Mouse (Mus musculus) midbrain, embryonic 12.5 days (tissue): ENCODE measurements around the gene Chmp3. TPM values are rescaled to one million over a fixed set of nuclear protein-coding genes. Genes with fewer than 3 reads are reported as not detected.

Experiments used
- ATAC-seq: fragments of 200-750 bp; cut with Nextera tagmentation; 2 replicates; pipeline ENCODE4 v1.8.0; 2017; ENCODE audit warnings: low read depth, moderate TSS enrichment, moderate library complexity; ENCODE audit not compliant: low FRiP score
- H3K27ac ChIP-seq: fragments of 300-500 bp; sonication (generic); replicated peaks from 2 replicates; pipeline ENCODE4 v1.5.1; 2016; ENCODE audit warnings: mild to moderate bottlenecking
- H3K27me3 ChIP-seq: fragments of 300-500 bp; sonication (generic); 2 replicates; pipeline ENCODE4 v1.6.1; 2016; ENCODE audit warnings: mild to moderate bottlenecking
- H3K36me3 ChIP-seq: fragments of 300-500 bp; sonication (generic); 2 replicates; pipeline ENCODE4 v1.6.1; 2016
- H3K4me1 ChIP-seq: fragments of 300-500 bp; sonication (generic); 2 replicates; pipeline ENCODE4 v1.6.1; 2016
- H3K4me2 ChIP-seq: fragments of 300-500 bp; sonication (generic); replicated peaks from 2 replicates; pipeline ENCODE4 v1.6.1; 2016; ENCODE audit warnings: mild to moderate bottlenecking, moderate library complexity
- H3K4me3 ChIP-seq: fragments of 300-500 bp; sonication (generic); 2 replicates; pipeline ENCODE4 v1.5.1; 2016; ENCODE audit warnings: mild to moderate bottlenecking
- H3K9ac ChIP-seq: fragments of 300-500 bp; sonication (generic); replicated peaks from 2 replicates; pipeline ENCODE4 v1.6.1; 2016; ENCODE audit warnings: mild to moderate bottlenecking, moderate library complexity
- H3K9me3 ChIP-seq: fragments of 300-500 bp; sonication (generic); 2 replicates; pipeline ENCODE4 v1.6.1; 2016; ENCODE audit warnings: mild to moderate bottlenecking
- WGBS: fragments of 180-500 bp; shearing (Covaris S2); methylation state at CpG from one replicate; pipeline ENCODE4 v1.1.7; 2016; 5-methylcytosine and 5-hydroxymethylcytosine counted together
- polyA plus RNA-seq: library from polyadenylated mRNA; unstranded; fragments of >200 nt; fragmentation: Nextera tagmentation; extraction: Ambion mirVana; gene quantifications from 2 replicates; pipeline ENCODE4 v1.2.1, GENCODE M21; 2016

Chmp3 gene
- 47.4 and 52.9 TPM in 2 replicates for polyA plus RNA-seq

- Histone ChIP-seq H3K9ac (peak within 1 kb of the TSS; percentile 88), H3K4me1 (peaks cover 3% of the 10 kb centered on the region), H3K27ac (peak within 1 kb of the TSS; percentile 96), H3K36me3 (no peaks in the 10 kb centered on the region), H3K27me3 (no peaks in the 10 kb centered on the region), H3K4me2 (peak within 1 kb of the TSS; percentile 65), H3K4me3 (peak within 1 kb of the TSS; percentile 61), H3K9me3 (no peaks in the 10 kb centered on the region)
- under 1% methylated on average over 59 of the region's 59 CpGs for WGBS
- peak; percentile 97 for ATAC-seq
Observed at GRCm38 (mm10) chr6:71543686-71544499, at the start of gene Chmp3. Gene Chmp3 (plus strand): TSS chr6:71543797.

GRCm38 (mm10) chr6:71494341-71495020, 49.1 kb upstream of the Chmp3 start:
- H3K4me3 ChIP-seq: peak overlapping the region; percentile 90
- H3K36me3 ChIP-seq: peaks cover 10% of the 10 kb centered on the region; the same call in 1 of the 2 replicates
- ATAC-seq: peak; percentile 51
- under 1% methylated on average over 45 of the region's 46 CpGs for WGBS
- peak overlapping the region; percentile 99 for H3K27ac ChIP-seq
- no peaks in the 10 kb centered on the region for H3K9me3 ChIP-seq
- peak overlapping the region; percentile 65 for H3K4me2 ChIP-seq
- no peaks in the 10 kb centered on the region for H3K27me3 ChIP-seq
- H3K4me1 ChIP-seq: peaks cover 8% of the 10 kb centered on the region
- H3K9ac ChIP-seq: peak overlapping the region; percentile 97

- no peak overlapping the region for H3K9ac ChIP-seq
- no peaks in the 10 kb centered on the region for H3K27me3 ChIP-seq
- H3K9me3 ChIP-seq: no peaks in the 10 kb centered on the region
- no peak overlapping the region for H3K4me3 ChIP-seq
- ATAC-seq: no peak
- peaks cover 24% of the 10 kb centered on the region; the same call in 1 of the 2 replicates for H3K36me3 ChIP-seq
- WGBS: 90% methylated on average over 3 of the region's 3 CpGs
- H3K4me2 ChIP-seq: no peak overlapping the region
- H3K27ac ChIP-seq: no peak overlapping the region
- H3K4me1 ChIP-seq: peaks cover 4% of the 10 kb centered on the region
Observed at GRCm38 (mm10) chr6:71500575-71500974, 43.0 kb upstream of the Chmp3 start.

- Histone ChIP-seq H3K9me3 (no peaks in the 10 kb centered on the region), H3K4me2 (no peak overlapping the region), H3K9ac (no peak overlapping the region), H3K36me3 (peaks cover 23% of the 10 kb centered on the region), H3K4me3 (no peak overlapping the region), H3K27ac (no peak overlapping the region), H3K4me1 (no peaks in the 10 kb centered on the region), H3K27me3 (no peaks in the 10 kb centered on the region)
- 73% methylated on average over 4 of the region's 4 CpGs for WGBS
- no peak for ATAC-seq
Observed at GRCm38 (mm10) chr6:71503001-71503400, 40.6 kb upstream of the Chmp3 start.

- Histone ChIP-seq H3K4me3 (no peak overlapping the region), H3K27me3 (no peaks in the 10 kb centered on the region), H3K36me3 (peaks cover 23% of the 10 kb centered on the region), H3K9ac (no peak overlapping the region), H3K9me3 (no peaks in the 10 kb centered on the region), H3K27ac (no peak overlapping the region), H3K4me1 (no peaks in the 10 kb centered on the region), H3K4me2 (no peak overlapping the region)
- no peak for ATAC-seq
Observed at GRCm38 (mm10) chr6:71503670-71504069, 39.9 kb upstream of the Chmp3 start.

- no peaks in the 10 kb centered on the region for H3K4me1 ChIP-seq
- H3K36me3 ChIP-seq: peaks cover 27% of the 10 kb centered on the region
- no peaks in the 10 kb centered on the region for H3K27me3 ChIP-seq
- 82% methylated on average over 4 of the region's 4 CpGs for WGBS
- H3K27ac ChIP-seq: no peak overlapping the region
- H3K9ac ChIP-seq: no peak overlapping the region
- H3K4me3 ChIP-seq: no peak overlapping the region
- no peaks in the 10 kb centered on the region for H3K9me3 ChIP-seq
- ATAC-seq: no peak
- H3K4me2 ChIP-seq: no peak overlapping the region
Observed at GRCm38 (mm10) chr6:71504091-71504490, 39.5 kb upstream of the Chmp3 start.

GRCm38 (mm10) chr6:71505671-71506070, 37.9 kb upstream of the Chmp3 start:
- ATAC-seq: no peak
- 93% methylated on average over 2 of the region's 2 CpGs for WGBS

GRCm38 (mm10) chr6:71519476-71519875, 24.1 kb upstream of the Chmp3 start:
- H3K9me3 ChIP-seq: no peaks in the 10 kb centered on the region
- no peak for ATAC-seq
- H3K27me3 ChIP-seq: no peaks in the 10 kb centered on the region
- H3K4me3 ChIP-seq: no peak overlapping the region
- no peak overlapping the region for H3K4me2 ChIP-seq
- H3K36me3 ChIP-seq: peaks cover 3% of the 10 kb centered on the region; the same call in 1 of the 2 replicates
- no peaks in the 10 kb centered on the region for H3K4me1 ChIP-seq
- H3K9ac ChIP-seq: no peak overlapping the region
- no peak overlapping the region for H3K27ac ChIP-seq
- WGBS: 89% methylated on average over 4 of the region's 4 CpGs

More at GRCm38 (mm10) chr6:71505671-71506070, 37.9 kb upstream of the Chmp3 start:
- no peaks in the 10 kb centered on the region for H3K4me1 ChIP-seq
- H3K27ac ChIP-seq: no peak overlapping the region
- H3K36me3 ChIP-seq: peaks cover 34% of the 10 kb centered on the region
- H3K9ac ChIP-seq: no peak overlapping the region
- H3K27me3 ChIP-seq: no peaks in the 10 kb centered on the region
- H3K4me2 ChIP-seq: no peak overlapping the region
- H3K4me3 ChIP-seq: no peak overlapping the region
- H3K9me3 ChIP-seq: no peaks in the 10 kb centered on the region

- no peak for ATAC-seq
Observed at GRCm38 (mm10) chr6:71525556-71525955, 18.0 kb upstream of the Chmp3 start.

GRCm38 (mm10) chr6:71527056-71527455, 16.5 kb upstream of the Chmp3 start:
- WGBS: 86% methylated on average over 10 of the region's 10 CpGs
- no peak for ATAC-seq

More at GRCm38 (mm10) chr6:71525556-71525955, 18.0 kb upstream of the Chmp3 start:
- 74% methylated on average over 3 of the region's 3 CpGs for WGBS
- Histone ChIP-seq H3K36me3 (no peaks in the 10 kb centered on the region), H3K9ac (no peak overlapping the region), H3K27ac (no peak overlapping the region), H3K4me2 (no peak overlapping the region), H3K9me3 (no peaks in the 10 kb centered on the region), H3K4me3 (no peak overlapping the region), H3K4me1 (no peaks in the 10 kb centered on the region), H3K27me3 (no peaks in the 10 kb centered on the region)

GRCm38 (mm10) chr6:71527826-71528225, 15.8 kb upstream of the Chmp3 start:
- no peak for ATAC-seq
- H3K9me3 ChIP-seq: no peaks in the 10 kb centered on the region
- no peak overlapping the region for H3K27ac ChIP-seq
- no peaks in the 10 kb centered on the region for H3K36me3 ChIP-seq
- no peaks in the 10 kb centered on the region for H3K4me1 ChIP-seq
- no peaks in the 10 kb centered on the region for H3K27me3 ChIP-seq
- no peak overlapping the region for H3K9ac ChIP-seq
- 90% methylated on average over 9 of the region's 9 CpGs for WGBS
- H3K4me3 ChIP-seq: no peak overlapping the region
- H3K4me2 ChIP-seq: no peak overlapping the region

More at GRCm38 (mm10) chr6:71527056-71527455, 16.5 kb upstream of the Chmp3 start:
- no peaks in the 10 kb centered on the region for H3K4me1 ChIP-seq
- H3K9me3 ChIP-seq: no peaks in the 10 kb centered on the region
- no peak overlapping the region for H3K27ac ChIP-seq
- H3K36me3 ChIP-seq: no peaks in the 10 kb centered on the region
- H3K9ac ChIP-seq: no peak overlapping the region
- H3K4me3 ChIP-seq: no peak overlapping the region
- no peaks in the 10 kb centered on the region for H3K27me3 ChIP-seq
- no peak overlapping the region for H3K4me2 ChIP-seq

GRCm38 (mm10) chr6:71530176-71530575, 13.4 kb upstream of the Chmp3 start:
- H3K4me1 ChIP-seq: no peaks in the 10 kb centered on the region
- no peaks in the 10 kb centered on the region for H3K36me3 ChIP-seq
- H3K9ac ChIP-seq: no peak overlapping the region
- no peaks in the 10 kb centered on the region for H3K27me3 ChIP-seq
- H3K4me3 ChIP-seq: no peak overlapping the region
- H3K4me2 ChIP-seq: no peak overlapping the region
- WGBS: 94% methylated on average over 8 of the region's 8 CpGs
- no peaks in the 10 kb centered on the region for H3K9me3 ChIP-seq
- no peak for ATAC-seq
- H3K27ac ChIP-seq: no peak overlapping the region
